Mouse (Mus musculus): ENCODE measurements around the gene Bnc2. TPM values are rescaled to one million over a fixed set of nuclear protein-coding genes. Genes with fewer than 3 reads are reported as not detected.

Gene Bnc2
- polyA plus RNA-seq, 1 experiment, result not detected

- TF ChIP-seq GATA1 (IDR thresholded peaks at IDR 0.05; ENCODE audit: low read length), result no peak
These were observed 322.4 kb downstream of the Bnc2 start for GRCm38 (mm10) chr4:84352656-84353055.

- TF ChIP-seq GATA1 (IDR thresholded peaks at IDR 0.05; ENCODE audit: low read length), result no peak
These were observed 325.5 kb downstream of the Bnc2 start for GRCm38 (mm10) chr4:84349536-84349935.

GRCm38 (mm10) chr4:84339172-84339571 is 335.9 kb downstream of the Bnc2 start:
- no peak for TF ChIP-seq GATA1 (IDR thresholded peaks at IDR 0.05; ENCODE audit: low read length)

- TF ChIP-seq GATA1 (IDR thresholded peaks at IDR 0.05; ENCODE audit: low read length), result no peak
These were observed 343.1 kb downstream of the Bnc2 start for GRCm38 (mm10) chr4:84331995-84332394.

GRCm38 (mm10) chr4:84331450-84331849 is 343.6 kb downstream of the Bnc2 start:
- no peak for TF ChIP-seq GATA1 (IDR thresholded peaks at IDR 0.05; ENCODE audit: low read length)

GRCm38 (mm10) chr4:84330509-84330908 is 344.6 kb downstream of the Bnc2 start:
- TF ChIP-seq GATA1 (IDR thresholded peaks at IDR 0.05; ENCODE audit: low read length), result no peak

GRCm38 (mm10) chr4:84329651-84330050 is 345.4 kb downstream of the Bnc2 start:
- no peak for TF ChIP-seq GATA1 (IDR thresholded peaks at IDR 0.05; ENCODE audit: low read length)

- no peak for TF ChIP-seq GATA1 (IDR thresholded peaks at IDR 0.05; ENCODE audit: low read length)
These were observed 350.7 kb downstream of the Bnc2 start for GRCm38 (mm10) chr4:84324371-84324770.

- no peak for TF ChIP-seq GATA1 (IDR thresholded peaks at IDR 0.05; ENCODE audit: low read length)
These were observed 353.5 kb downstream of the Bnc2 start for GRCm38 (mm10) chr4:84321598-84321997.

- no peak for TF ChIP-seq GATA1 (IDR thresholded peaks at IDR 0.05; ENCODE audit: low read length)
These were observed 357.7 kb downstream of the Bnc2 start for GRCm38 (mm10) chr4:84317421-84317820.

GRCm38 (mm10) chr4:84311371-84311770 is 363.7 kb downstream of the Bnc2 start:
- no peak for TF ChIP-seq GATA1 (IDR thresholded peaks at IDR 0.05; ENCODE audit: low read length)

- no peak for TF ChIP-seq GATA1 (IDR thresholded peaks at IDR 0.05; ENCODE audit: low read length)
These were observed 364.2 kb downstream of the Bnc2 start for GRCm38 (mm10) chr4:84310851-84311250.

- TF ChIP-seq GATA1 (IDR thresholded peaks at IDR 0.05; ENCODE audit: low read length), result no peak
These were observed 366.7 kb downstream of the Bnc2 start for GRCm38 (mm10) chr4:84308226-84308862.

GRCm38 (mm10) chr4:84306928-84307606 is 368.0 kb downstream of the Bnc2 start:
- TF ChIP-seq GATA1 (IDR thresholded peaks at IDR 0.05; ENCODE audit: low read length), result no peak

- TF ChIP-seq GATA1 (IDR thresholded peaks at IDR 0.05; ENCODE audit: low read length), result no peak
These were observed 372.1 kb downstream of the Bnc2 start for GRCm38 (mm10) chr4:84302949-84303348.

GRCm38 (mm10) chr4:84285153-84285552 is 389.9 kb downstream of the Bnc2 start:
- TF ChIP-seq GATA1 (IDR thresholded peaks at IDR 0.05; ENCODE audit: low read length), result no peak

- no peak for TF ChIP-seq GATA1 (IDR thresholded peaks at IDR 0.05; ENCODE audit: low read length)
These were observed 392.4 kb downstream of the Bnc2 start for GRCm38 (mm10) chr4:84282651-84283050.

All from G1E-ER4 (cell line).